Mouse (Mus musculus): Measurements from ENCODE around the gene Glyctk.

DNA sequence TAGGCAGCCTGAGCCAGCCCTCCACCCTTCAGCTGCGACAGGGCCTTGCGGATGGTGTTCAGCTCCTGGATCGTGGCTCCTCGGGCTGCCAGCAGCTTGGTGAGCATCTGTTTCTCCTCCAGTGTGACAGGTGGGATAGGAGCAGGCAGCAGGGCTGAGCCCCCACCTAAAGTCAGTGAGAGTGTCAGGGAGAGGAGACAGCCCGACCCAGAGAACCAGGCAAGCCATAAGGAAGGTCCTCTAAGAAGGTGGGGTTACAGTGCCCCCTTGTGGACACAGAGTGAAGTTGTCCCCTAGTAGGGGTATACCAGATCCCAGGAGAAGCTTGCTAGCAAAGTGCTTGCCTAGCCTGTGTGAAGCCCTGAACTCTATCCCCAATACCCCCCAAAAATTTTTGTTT is 1.5 kb downstream of the Glyctk start:
- TF ChIP-seq GATA1 (IDR thresholded peaks at IDR 0.05; ENCODE audit: borderline replicate concordance, low read length), result no peak
- TF ChIP-seq FLI1 (IDR thresholded peaks at IDR 0.05; ENCODE audit: low read length), result no peak
